Mouse (Mus musculus): Measurements from ENCODE around the gene Platr25. TPM values are rescaled to one million over a fixed set of nuclear protein-coding genes. Genes with fewer than 3 reads are reported as not detected.
"Not testable (repeated sequence)": the region's sequence is repeated elsewhere in the genome, so short reads cannot be mapped to it uniquely, and the experiment has no call there.

Gene Platr25
- 0.47 and 0.62 TPM in 2 replicates for polyA plus RNA-seq (2012; rRNA removed)

DNA sequence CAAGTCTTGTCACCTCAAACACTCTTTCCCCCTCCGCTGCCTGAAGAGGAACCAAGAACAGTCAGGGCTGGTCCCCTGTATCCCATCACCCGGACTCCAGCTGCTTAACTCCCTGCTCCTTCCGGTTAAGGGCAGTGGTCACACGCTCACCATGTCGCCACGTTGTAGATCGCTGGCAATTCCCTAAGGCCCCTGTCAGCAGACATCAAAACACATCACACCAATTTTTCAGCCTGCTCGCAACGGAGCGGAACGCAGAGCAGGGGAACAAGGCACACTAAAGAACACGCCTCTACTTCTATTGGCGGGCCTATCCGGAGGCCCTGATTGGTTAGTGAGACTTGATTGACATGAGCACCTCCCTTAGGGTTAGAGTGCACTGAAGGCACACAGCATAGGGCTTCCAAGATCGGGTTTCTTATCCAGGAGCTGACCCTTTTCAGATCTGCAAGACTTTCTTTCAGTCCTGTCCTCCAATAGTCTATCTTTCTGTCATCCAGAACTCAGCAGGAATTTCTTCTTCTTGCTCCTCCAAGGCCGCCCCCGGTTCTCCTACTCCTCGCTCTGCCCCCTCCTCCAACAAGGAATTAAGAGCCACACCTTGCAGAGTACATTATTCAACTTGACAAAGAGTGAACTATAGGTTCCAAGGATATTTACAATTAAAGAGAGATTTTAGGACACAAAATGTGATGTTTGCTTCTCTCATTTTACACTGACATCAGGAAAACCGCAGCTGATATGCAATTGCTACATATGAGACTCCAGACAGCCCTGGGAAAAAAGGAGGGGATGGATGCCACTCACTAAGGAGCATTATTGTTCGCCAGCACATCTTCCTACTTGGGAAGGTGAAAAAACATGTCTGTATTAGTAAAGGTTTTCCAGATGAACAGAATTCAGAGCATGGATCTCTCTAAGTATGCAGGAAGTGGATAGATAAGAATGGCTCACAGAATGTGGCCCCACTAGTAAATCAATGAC lies at the start of gene Platr25:
TSS of gene Platr25 (minus strand) at position 278 of the 984 bp plus-strand sequence.
- WGBS, result 8% methylated on average over 20 of the region's 20 CpGs
- peak; percentile 35 for DNase-seq (ENCODE audit: low read depth, low spot score)

DNA sequence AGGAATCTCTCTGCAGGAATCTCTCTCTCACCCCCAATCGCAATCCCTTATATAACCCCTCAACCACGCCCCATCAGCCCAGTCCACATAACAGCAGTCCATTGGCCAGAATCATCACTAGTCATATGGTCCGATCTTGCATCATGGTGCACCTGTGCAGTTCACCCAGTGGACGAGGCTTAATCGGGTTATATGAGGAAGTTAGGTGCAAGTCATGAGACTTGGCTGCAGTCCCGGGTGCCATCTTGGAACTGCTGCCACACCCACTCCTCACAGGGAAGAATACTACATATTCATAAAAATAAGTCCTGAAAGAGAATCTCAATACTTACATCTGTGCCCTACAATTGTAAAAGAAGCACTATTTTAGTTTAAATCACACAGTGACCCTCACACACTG lies 47.5 kb upstream of the Platr25 start:
- 74% methylated on average over 6 of the region's 6 CpGs for WGBS
- DNase-seq (ENCODE audit: low read depth, low spot score), result not testable (repeated sequence)

DNA sequence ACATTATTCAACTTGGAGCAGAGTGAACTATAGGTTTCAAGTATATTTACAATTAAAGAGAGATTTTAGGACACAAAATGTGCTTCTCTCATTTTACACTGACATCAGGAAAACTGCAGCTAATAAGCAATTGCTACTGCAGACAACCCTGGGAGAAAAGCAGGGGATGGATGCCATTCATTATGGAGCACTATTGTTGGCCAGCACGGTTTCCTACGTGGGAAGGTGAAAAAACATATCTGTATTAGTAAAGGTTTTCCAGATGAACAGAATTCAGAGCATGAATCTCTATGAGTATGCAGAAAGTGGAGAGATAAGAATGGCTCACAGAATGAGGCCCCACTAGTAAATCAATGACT lies 25.6 kb upstream of the Platr25 start:
- not testable (repeated sequence) for DNase-seq (ENCODE audit: low read depth, low spot score)
- 67% methylated on average over 2 of the region's 2 CpGs for WGBS

DNA sequence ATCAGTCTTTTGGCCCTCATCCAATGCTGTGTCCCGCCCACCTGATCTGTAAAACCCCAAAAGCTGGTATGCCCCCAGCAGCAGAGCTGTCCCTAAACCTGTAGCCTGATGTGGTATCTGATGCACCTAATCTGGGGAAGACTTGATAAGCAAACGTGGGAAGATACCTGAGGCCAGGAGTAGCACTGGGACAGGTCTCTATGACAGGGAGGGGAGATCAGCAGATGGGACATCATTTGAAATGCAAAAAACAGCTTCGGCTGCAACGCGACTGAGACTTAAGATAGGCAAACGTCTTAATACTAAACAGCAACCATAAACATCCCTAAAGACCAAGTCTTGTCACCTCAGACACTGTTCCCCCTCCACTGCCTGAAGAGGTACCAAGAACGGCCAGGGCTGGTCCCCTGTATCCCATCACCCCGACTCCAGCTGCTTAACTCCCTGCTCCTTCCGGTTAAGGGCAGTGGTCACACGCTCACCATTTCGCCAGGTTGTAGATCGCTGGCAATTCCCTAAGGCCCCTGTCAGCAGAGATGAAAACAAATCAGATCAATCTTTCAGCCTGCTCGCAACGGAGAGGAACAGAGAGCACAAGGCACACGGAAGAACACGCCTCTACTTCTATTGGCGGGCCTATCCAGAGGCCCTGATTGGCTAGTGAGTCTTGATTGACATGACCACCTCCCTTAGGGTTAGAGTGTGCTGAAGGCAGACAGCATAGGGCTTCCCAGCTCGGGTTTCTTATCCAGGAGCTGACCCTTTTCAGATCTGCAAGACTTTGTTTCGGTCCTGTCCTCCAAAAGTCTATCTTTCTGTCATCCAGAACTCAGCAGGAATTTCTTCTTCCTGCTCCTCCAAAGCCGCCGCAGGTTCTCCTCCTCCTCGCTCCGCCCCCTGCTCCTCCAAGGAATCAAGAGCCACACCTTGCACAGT lies 25.0 kb upstream of the Platr25 start, which contains the start of gene Gm5141:
TSS of gene Gm5141 (minus strand) at position 610 of the 936 bp plus-strand sequence.
- peak; percentile 37 for DNase-seq (ENCODE audit: low read depth, low spot score)
- WGBS, result 1% methylated on average over 23 of the region's 23 CpGs

DNA sequence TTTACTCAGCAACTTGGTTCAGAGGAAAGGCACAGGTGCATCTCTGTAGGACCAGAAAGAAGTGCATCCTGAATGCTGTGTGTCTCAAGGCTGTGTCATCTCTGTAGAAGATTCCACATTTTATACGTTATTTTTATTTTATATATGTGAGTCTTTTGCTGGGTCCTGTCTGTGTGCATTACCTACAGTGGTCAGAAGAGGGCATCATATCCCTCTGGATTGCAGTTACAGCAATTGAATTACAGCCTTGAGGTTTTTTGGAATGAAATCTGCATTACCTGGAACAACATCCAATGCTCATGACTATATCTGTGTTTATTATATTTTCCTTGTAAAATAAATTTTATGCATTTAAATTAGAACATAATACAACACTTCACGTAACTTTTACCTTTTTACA lies 3.3 kb upstream of the Platr25 start:
- 64% methylated on average over 2 of the region's 2 CpGs for WGBS
- not testable (repeated sequence) for DNase-seq (ENCODE audit: low read depth, low spot score)

DNA sequence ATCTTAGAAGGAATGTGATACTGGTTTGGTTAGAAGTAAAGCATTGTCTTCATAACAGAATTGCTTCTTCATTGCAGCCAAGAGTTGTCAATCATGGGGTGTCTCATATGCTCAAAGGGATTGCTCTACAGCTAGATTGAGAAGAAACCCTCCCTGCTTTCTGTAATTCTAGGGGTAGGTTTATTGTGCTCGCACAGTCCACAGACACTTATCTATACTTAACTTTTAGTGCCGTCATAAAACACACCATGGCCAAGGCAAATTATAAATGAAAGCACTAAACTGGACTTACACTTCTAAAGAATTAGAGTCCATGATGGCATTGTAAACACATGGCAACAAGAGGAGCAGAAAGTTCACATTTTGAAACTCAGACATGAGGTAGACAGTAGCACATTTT lies 27.2 kb downstream of the Platr25 start:
- WGBS, result 40% methylated on average over 2 of the region's 2 CpGs
- peak; percentile 21 for DNase-seq (ENCODE audit: low read depth, low spot score)

GRCm38 (mm10) chr13:62712611-62713010 lies 47.9 kb downstream of the Platr25 start:
- WGBS, result 92% methylated on average over 8 of the region's 8 CpGs
- DNase-seq (ENCODE audit: low read depth, low spot score), result not testable (repeated sequence)

DNA sequence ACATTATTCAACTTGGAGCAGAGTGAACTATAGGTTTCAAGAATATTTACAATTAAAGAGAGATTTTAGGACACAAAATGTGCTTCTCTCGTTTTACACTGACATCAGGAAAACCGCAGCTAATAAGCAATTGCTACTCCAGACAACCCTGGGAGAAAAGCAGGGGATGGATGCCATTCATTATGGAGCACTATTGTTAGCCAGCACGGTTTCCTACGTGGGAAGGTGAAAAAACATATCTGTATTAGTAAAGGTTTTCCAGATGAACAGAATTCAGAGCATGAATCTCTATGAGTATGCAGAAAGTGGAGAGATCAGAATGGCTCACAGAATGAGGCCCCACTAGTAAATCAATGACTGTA lies 75.2 kb downstream of the Platr25 start:
- 25% methylated on average over 4 of the region's 4 CpGs for WGBS
- not testable (repeated sequence) for DNase-seq (ENCODE audit: low read depth, low spot score)

DNA sequence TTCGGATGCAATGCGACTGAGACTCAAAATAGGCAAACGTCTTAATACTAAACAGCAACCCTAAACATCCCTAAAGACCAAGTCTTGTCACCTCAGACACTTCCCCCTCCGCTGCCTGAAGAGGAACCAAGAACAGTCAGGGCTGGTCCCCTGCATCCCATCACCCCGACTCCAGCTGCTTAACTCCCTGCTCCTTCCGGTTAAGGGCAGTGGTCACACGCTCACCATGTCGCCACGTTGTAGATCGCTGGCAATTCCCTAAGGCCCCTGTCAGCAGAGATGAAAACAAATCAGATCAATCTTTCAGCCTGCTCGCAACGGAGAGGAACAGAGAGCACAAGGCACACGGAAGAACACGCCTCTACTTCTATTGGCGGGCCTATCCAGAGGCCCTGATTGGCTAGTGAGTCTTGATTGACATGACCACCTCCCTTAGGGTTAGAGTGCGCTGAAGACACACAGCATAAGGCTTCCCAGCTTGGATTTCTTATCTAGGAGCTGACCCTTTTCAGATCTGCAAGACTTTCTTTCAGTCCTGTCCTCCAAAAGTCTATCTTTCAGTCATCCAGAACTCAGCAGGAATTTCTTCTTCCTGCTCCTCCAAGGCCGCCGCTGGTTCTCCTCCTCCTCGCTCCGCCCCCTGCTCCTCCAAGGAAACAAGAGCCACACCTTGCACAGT lies 75.8 kb downstream of the Platr25 start:
- WGBS, result under 1% methylated on average over 18 of the region's 20 CpGs
- DNase-seq (ENCODE audit: low read depth, low spot score), result peak; percentile 31

- DNase-seq (ENCODE audit: low read depth, low spot score), result no peak
- 16% methylated on average over 8 of the region's 8 CpGs for WGBS
Observed at GRCm38 (mm10) chr13:62653369-62653743, 107.2 kb downstream of the Platr25 start.

DNA sequence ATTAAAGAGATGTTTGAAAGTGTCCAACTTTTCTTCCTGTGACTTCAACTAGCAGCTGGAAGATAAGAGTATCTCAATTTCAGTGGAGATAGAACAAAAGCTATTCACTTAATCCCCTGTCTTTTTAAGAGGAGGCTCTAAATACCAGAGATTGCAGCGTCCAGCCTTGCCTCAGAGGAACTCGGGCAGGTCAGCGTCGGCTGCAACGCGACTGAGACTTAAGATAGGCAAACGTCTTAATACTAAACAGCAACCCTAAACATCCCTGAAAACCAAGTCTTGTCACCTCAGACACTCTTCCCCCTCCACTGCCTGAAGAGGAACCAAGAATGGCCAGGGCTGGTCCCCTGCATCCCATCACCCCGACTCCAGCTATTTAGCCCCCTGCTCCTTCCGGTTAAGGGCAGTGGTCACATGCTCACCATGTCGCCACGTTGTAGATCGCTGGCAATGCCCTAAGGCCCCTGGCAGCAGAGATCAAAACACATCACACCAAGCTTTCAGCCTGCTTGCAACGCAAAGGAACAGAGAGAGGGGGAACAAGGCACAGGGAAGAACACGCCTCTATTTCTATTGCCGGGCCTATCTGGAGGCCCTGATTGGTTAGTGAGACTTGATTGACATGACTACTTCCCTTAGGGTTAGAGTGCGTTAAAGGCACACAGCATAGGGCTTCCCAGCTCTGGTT lies 107.7 kb downstream of the Platr25 start:
- peak; percentile 88 for DNase-seq (ENCODE audit: low read depth, low spot score)
- 0% methylated on average over 16 of the region's 16 CpGs for WGBS

DNA sequence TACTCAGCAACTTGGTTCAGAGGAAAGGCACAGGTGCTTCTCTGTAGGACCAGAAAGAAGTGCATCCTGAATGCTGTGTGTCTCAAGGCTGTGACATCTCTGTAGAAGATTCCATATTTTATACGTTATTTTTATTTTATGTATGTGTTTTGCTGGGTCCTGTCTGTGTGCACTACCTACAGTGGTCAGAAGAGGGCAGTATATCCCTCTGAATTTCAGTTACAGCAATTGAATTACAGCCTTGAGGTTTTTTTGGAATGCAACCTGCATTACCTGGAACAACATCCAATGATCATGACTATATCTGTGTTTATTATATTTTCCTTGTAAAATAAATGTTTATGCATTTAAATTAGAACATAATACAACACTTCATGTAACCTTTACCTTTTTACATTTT lies 133.4 kb downstream of the Platr25 start:
- peak; percentile 2 for DNase-seq (ENCODE audit: low read depth, low spot score)
- WGBS, result 23% methylated on average over 1 of the region's 1 CpGs

DNA sequence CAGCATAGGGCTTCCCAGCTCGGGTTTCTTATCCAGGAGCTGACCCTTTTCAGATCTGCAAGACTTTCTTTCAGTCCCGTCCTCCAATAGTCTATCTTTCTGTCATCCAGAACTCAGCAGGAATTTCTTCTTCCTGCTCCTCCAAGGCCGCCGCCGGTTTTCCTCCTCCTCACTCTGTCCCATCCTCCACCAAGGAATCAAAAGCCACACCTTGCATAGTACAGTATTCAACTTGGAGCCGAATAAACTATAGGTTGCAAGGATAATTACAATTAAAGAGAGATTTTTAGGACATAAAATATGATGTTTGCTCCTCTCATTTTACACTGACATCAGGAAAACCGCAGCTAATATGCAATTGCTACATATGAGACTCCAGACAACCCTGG lies 136.2 kb downstream of the Platr25 start:
- DNase-seq (ENCODE audit: low read depth, low spot score), result peak; percentile 1
- 3% methylated on average over 7 of the region's 7 CpGs for WGBS

DNA sequence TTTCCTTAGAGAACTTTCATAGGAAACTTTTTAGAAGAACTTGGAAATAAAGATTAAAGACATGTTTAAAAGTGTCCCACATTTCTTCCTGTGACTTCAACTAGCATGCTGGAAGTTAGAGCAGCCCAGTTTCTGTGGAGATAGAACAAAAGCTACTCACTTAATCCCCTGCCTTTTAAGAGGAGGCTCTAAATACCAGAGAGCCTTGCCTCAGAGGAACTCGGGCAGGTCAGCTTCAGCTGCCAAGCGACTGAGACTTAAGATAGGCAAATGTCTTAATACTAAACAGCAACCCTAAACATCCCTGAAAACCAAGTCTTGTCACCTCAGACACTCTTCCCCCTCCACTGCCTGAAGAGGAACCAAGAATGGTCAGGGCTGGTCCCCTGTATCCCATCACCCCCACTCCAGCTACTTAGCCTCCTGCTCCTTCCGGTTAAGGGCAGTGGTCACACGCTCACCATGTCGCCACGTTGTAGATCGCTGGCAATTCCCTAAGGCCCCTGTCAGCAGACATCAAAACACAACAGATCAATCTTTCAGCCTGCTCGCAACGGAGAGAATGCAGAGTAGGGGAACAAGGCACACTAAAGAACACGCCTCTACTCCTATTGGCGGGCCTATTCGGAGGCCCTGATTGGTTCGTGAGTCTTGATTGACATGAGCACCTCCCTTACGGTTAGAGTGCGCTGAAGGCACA lies 136.8 kb downstream of the Platr25 start, which contains the start of gene 6720489N17Rik:
TSS of gene 6720489N17Rik (minus strand) at position 606 of the 700 bp plus-strand sequence.
- under 1% methylated on average over 15 of the region's 15 CpGs for WGBS

More for the DNA sequence above, 136.8 kb downstream of the Platr25 start, which contains the start of gene 6720489N17Rik:
- DNase-seq (ENCODE audit: low read depth, low spot score), result peak; percentile 76
